ENCODE assay signal across 9 mouse cellular contexts in genomic region chr13:60417436-60418158, GRCm38 (mm10).
DNase-seq lines count a peak whose midpoint lies in the region; ATAC-seq lines count a peak whose summit lies in the region.
"Had no signal": no experiment of that assay in that cellular context is flagged by ENCODE, and none has a peak within 500 bp of the region (broad histone marks: within the 10 kb centered on the region; RNA-seq: fewer than 3 reads in every experiment).

No protein-coding gene starts in this region.

- no peak for ATAC-seq in forebrain, embryonic 16.5 days

- no peak overlapping the region for H3K9ac ChIP-seq in forebrain, embryonic 16.5 days (replicated peaks; ENCODE audit: low read depth, low read length)
- H3K9ac ChIP-seq: liver, embryonic 13.5 days had no signal

- H3K4me2 ChIP-seq in forebrain, embryonic 16.5 days (ENCODE audit: low read length): no peak overlapping the region
- H3K4me2 ChIP-seq: liver, embryonic 13.5 days had no signal

- peaks cover 22% of the 10 kb centered on the region for H3K4me1 ChIP-seq in forebrain, embryonic 10.5 days
- no peaks in the 10 kb centered on the region for H3K4me1 ChIP-seq in forebrain, embryonic 16.5 days (replicated peaks; ENCODE audit: control insufficient read depth, insufficient read depth, low read length)
- peaks cover 21% of the 10 kb centered on the region for H3K4me1 ChIP-seq in limb, embryonic 10.5 days
- H3K4me1 ChIP-seq: liver, embryonic 13.5 days had no signal

- no peaks in the 10 kb centered on the region for H3K36me3 ChIP-seq in forebrain, embryonic 10.5 days (replicated peaks)
- no peaks in the 10 kb centered on the region for H3K36me3 ChIP-seq in forebrain, embryonic 16.5 days (ENCODE audit: control insufficient read depth, insufficient read depth)
- no peaks in the 10 kb centered on the region for H3K36me3 ChIP-seq in limb, embryonic 10.5 days
- H3K36me3 ChIP-seq: liver, embryonic 13.5 days had no signal

- H3K27me3 ChIP-seq in forebrain, embryonic 10.5 days (ENCODE audit: poor library complexity, severe bottlenecking): no peaks in the 10 kb centered on the region
- H3K27me3 ChIP-seq in forebrain, embryonic 16.5 days (replicated peaks; ENCODE audit: control insufficient read depth, insufficient read depth, low read length): no peaks in the 10 kb centered on the region
- H3K27me3 ChIP-seq in limb, embryonic 10.5 days (ENCODE audit: low read depth, poor library complexity, severe bottlenecking): no peaks in the 10 kb centered on the region
- H3K27me3 ChIP-seq: liver, embryonic 13.5 days had no signal

- no peaks in the 10 kb centered on the region for H3K9me3 ChIP-seq in forebrain, embryonic 10.5 days
- no peaks in the 10 kb centered on the region for H3K9me3 ChIP-seq in forebrain, embryonic 16.5 days (ENCODE audit: control insufficient read depth, low read length)
- no peaks in the 10 kb centered on the region for H3K9me3 ChIP-seq in limb, embryonic 10.5 days (replicated peaks)
- H3K9me3 ChIP-seq: liver, embryonic 13.5 days had no signal

- 72% methylated on average over 14 of the region's 14 CpGs for WGBS in forebrain, embryonic 10.5 days
- 82% methylated on average over 14 of the region's 14 CpGs for WGBS in forebrain, embryonic 16.5 days
- WGBS in limb, embryonic 10.5 days: 72% methylated on average over 14 of the region's 14 CpGs

- DNase-seq in forebrain, embryonic 10.5 days (ENCODE audit: extremely low spot score, low spot score): no peak
- peak; percentile 84 for DNase-seq in adrenal gland, adult 2 months
- DNase-seq in gonadal fat pad, adult 2 months (ENCODE audit: low read depth): peak; percentile 86
- no peak for DNase-seq in limb, embryonic 10.5 days (ENCODE audit: low spot score)
- DNase-seq in layer of hippocampus, adult 8-10 months (ENCODE audit: low spot score in 2 of 2): no peak
- no peak for DNase-seq in layer of hippocampus, adult 9-11 months
- no peak for DNase-seq in cerebellum, postnatal 36 days
- DNase-seq: liver, embryonic 13.5 days had no signal

- H3K27ac ChIP-seq in forebrain, embryonic 10.5 days: peak overlapping the region; percentile 40
- no peak overlapping the region for H3K27ac ChIP-seq in forebrain, embryonic 16.5 days (ENCODE audit: low read length)
- H3K27ac ChIP-seq in limb, embryonic 10.5 days: peak overlapping the region; percentile 73
- H3K27ac ChIP-seq: liver, embryonic 13.5 days had no signal

- no peak overlapping the region for H3K4me3 ChIP-seq in forebrain, embryonic 10.5 days
- no peak overlapping the region for H3K4me3 ChIP-seq in forebrain, embryonic 16.5 days (replicated peaks; ENCODE audit: low read length)
- no peak overlapping the region for H3K4me3 ChIP-seq in limb, embryonic 10.5 days
- H3K4me3 ChIP-seq: liver, embryonic 13.5 days had no signal

Comparison
In these comparisons a context has a peak if more than half of its experiments do, and no peak if none do; other contexts are left out.
1. DNase-seq: peak in adrenal gland, adult 2 months (single experiment) and gonadal fat pad, adult 2 months (single experiment); none in forebrain, embryonic 10.5 days (single experiment), limb, embryonic 10.5 days (single experiment), layer of hippocampus, adult 8-10 months (0 of 2), layer of hippocampus, adult 9-11 months (single experiment) and cerebellum, postnatal 36 days (0 of 2).